Mouse (Mus musculus) spleen, adult 2 months (tissue): Measurements from ENCODE around the gene Gm42906.

ENCODE experiments used
- CTCF ChIP-seq: fragments of 200-500 bp; IDR thresholded peaks from 2 replicates; pipeline ENCODE4 v1.5.1; 2011; ENCODE audit warnings: mild to moderate bottlenecking, inconsistent platforms; ENCODE audit not compliant: insufficient read depth, insufficient read length, insufficient replicate concordance; ENCODE audit errors: extremely low read depth
- POLR2A ChIP-seq: fragments of 200-500 bp; IDR thresholded peaks from 2 replicates; pipeline ENCODE4 v1.6.1; 2011; ENCODE audit warnings: low read depth, low read length, inconsistent platforms

- TF ChIP-seq POLR2A = no peak
- no peak for TF ChIP-seq CTCF
Measured at GRCm38 (mm10) chr5:151059772-151060171, 368.2 kb downstream of the Gm42906 start.
